In the genomic region with DNA sequence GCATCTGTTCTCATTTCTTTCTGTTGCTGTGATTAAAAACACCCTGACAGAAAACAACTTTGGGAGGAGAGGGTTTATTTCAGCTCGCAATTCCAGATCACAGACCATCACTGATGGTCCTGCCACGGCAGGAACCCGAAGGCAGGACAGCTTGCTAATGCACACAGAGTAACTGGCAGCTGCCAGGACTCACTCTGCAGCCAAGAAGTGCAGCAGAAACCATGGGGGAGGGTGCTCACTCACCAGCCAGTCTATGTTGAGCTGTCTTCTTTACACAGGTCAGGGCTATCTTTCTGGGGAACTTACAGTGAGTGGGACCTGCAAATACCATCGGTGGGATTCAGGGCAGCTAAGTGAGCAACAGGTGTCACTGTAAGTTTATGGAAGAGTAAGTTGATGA, we compare ENCODE assay signal across 16 mouse cellular contexts.
"Had no signal": no experiment of that assay in that cellular context is flagged by ENCODE, and none has a peak within 500 bp of the region (broad histone marks: within the 10 kb centered on the region; RNA-seq: fewer than 3 reads in every experiment).

No protein-coding gene starts in this region.

- H3K36me3 ChIP-seq: kidney, embryonic 15.5 days; limb, embryonic 12.5 days; limb, embryonic 15.5 days; midbrain, embryonic 13.5 days had no signal

- DNase-seq: kidney, adult 8-10 months; kidney, postnatal 10 days; kidney, postnatal 36 days; liver, postnatal 0 days; lung, embryonic 14.5 days; thymus, adult 18-20 months; thymus, postnatal 36 days had no signal

- H3K9me3 ChIP-seq: kidney, embryonic 15.5 days; limb, embryonic 12.5 days; limb, embryonic 15.5 days; midbrain, embryonic 13.5 days had no signal

- H3K4me1 ChIP-seq: kidney, embryonic 15.5 days had no signal

- H3K4me3 ChIP-seq: kidney, embryonic 15.5 days; limb, embryonic 12.5 days; limb, embryonic 15.5 days; midbrain, embryonic 13.5 days had no signal

- H3K27ac ChIP-seq: kidney, embryonic 15.5 days; limb, embryonic 12.5 days; limb, embryonic 15.5 days; liver, embryonic 14.5 days; macrophage; midbrain, embryonic 13.5 days had no signal

- H3K4me2 ChIP-seq: kidney, embryonic 15.5 days; limb, embryonic 12.5 days; limb, embryonic 15.5 days; liver, embryonic 11.5 days; lung, embryonic 14.5 days; midbrain, embryonic 13.5 days had no signal

- H3K9ac ChIP-seq: kidney, embryonic 15.5 days; limb, embryonic 12.5 days; limb, embryonic 15.5 days; liver, embryonic 14.5 days; liver, postnatal 0 days; lung, embryonic 14.5 days; midbrain, embryonic 13.5 days had no signal

- ATAC-seq: liver, postnatal 0 days; lung, postnatal 0 days; midbrain, embryonic 13.5 days; midbrain, embryonic 16.5 days had no signal
